Mouse (Mus musculus) forebrain, embryonic 13.5 days (tissue): ENCODE results near the gene Fau. TPM values are rescaled to one million over a fixed set of nuclear protein-coding genes. Genes with fewer than 3 reads are reported as not detected.

Experiments used
- ATAC-seq: fragments of 200-750 bp; cut with Nextera tagmentation; 2 replicates; pipeline ENCODE4 v1.8.0; 2017
- H3K27ac ChIP-seq: fragments of 300-500 bp; sonication (generic); 2 replicates; pipeline ENCODE4 v1.5.1; 2015; ENCODE audit warnings: inconsistent platforms, mild to moderate bottlenecking, moderate library complexity
- H3K27me3 ChIP-seq: fragments of 300-500 bp; sonication (generic); 2 replicates; pipeline ENCODE4 v1.6.1; 2015; ENCODE audit warnings: mild to moderate bottlenecking, inconsistent platforms
- H3K36me3 ChIP-seq: fragments of 300-500 bp; sonication (generic); 2 replicates; pipeline ENCODE4 v1.6.1; 2015; ENCODE audit warnings: mild to moderate bottlenecking, inconsistent platforms; ENCODE audit not compliant: poor library complexity, severe bottlenecking
- H3K4me1 ChIP-seq: fragments of 300-500 bp; sonication (generic); 2 replicates; pipeline ENCODE4 v1.6.1; 2015; ENCODE audit warnings: inconsistent platforms
- H3K4me2 ChIP-seq: fragments of 300-500 bp; sonication (generic); 2 replicates; pipeline ENCODE4 v1.6.1; 2015; ENCODE audit warnings: inconsistent platforms, mild to moderate bottlenecking, moderate library complexity
- H3K4me3 ChIP-seq: fragments of 300-500 bp; sonication (generic); 2 replicates; pipeline ENCODE4 v1.5.1; 2015; ENCODE audit warnings: mild to moderate bottlenecking, inconsistent platforms
- H3K9ac ChIP-seq: fragments of 300-500 bp; sonication (generic); 2 replicates; pipeline ENCODE4 v1.6.1; 2015; ENCODE audit warnings: mild to moderate bottlenecking, inconsistent platforms
- H3K9me3 ChIP-seq: fragments of 300-500 bp; sonication (generic); replicated peaks from 2 replicates; pipeline ENCODE4 v1.6.1; 2016; ENCODE audit warnings: inconsistent platforms
- WGBS: fragments of 180-500 bp; shearing (Covaris S2); methylation state at CpG from one replicate; pipeline ENCODE4 v1.1.7; 2015; 5-methylcytosine and 5-hydroxymethylcytosine counted together
- microRNA-seq: library from miRNA; unstranded; fragments of <30 nt; microRNA quantifications from one replicate; pipeline ENCODE4, GENCODE M21; 2016
- polyA plus RNA-seq: library from polyadenylated mRNA; unstranded; fragments of >200 nt; fragmentation: Nextera tagmentation; extraction: Ambion mirVana; gene quantifications from 2 replicates; pipeline ENCODE4 v1.2.1, GENCODE M21; 2015

Fau gene
- polyA plus RNA-seq, 1 experiment from 2014 or later: 758 TPM

DNA sequence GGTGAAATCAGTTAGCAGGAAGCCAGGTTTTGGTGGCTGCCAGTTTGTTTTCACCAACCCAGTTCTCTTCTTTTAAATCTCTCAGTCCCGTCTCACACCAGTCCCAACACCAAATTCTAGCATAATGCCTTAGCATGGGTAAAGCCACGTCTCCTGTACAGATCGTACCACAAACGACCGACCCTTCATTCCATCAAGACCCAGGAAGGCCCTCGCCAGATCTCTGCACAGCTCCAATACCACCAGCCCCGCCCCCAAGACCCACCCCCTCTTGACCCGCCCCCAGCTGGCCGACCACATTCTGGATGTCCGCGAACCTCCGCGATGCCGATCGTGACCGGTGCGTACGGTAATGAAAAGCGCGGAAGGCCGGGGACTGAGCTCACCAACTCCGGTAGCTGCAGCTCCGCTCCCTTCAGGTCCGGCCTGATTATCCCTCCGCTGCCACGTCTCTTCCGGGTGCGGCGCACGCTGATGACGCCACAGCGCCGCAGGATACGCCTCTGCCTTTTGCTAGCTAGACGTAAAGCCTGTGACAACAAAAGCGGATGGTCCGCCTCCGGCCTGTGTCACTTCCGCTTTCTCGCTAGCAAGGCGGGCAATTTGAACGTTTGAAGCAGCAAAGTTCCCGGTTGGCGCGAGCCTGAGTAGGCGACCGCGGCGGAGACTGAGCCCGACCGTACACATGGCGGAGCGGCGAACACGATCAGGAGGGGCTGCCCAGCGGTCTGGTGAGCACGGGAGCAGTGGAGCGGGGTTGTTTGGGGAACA lies 27.0 kb downstream of the Fau start, which contains the start of the genes Zfpl1 and Cdca5:
Gene Zfpl1 (minus strand): TSS at position 479 of the 771 bp plus-strand sequence.
Gene Cdca5 (plus strand): TSS at position 506 of the 771 bp plus-strand sequence.
- peak within 1 kb of the TSS; percentile 57; the same call in 1 of the 2 replicates for H3K27ac ChIP-seq
- H3K27me3 ChIP-seq: no peaks in the 10 kb centered on the region
- H3K9ac ChIP-seq: peak within 1 kb of the TSS; percentile 74
- peaks cover 28% of the 10 kb centered on the region for H3K4me1 ChIP-seq
- H3K36me3 ChIP-seq: peaks cover 49% of the 10 kb centered on the region
- H3K9me3 ChIP-seq: no peaks in the 10 kb centered on the region
- H3K4me2 ChIP-seq: peak within 1 kb of the TSS; percentile 90
- ATAC-seq: peak; percentile 94
- H3K4me3 ChIP-seq: peak within 1 kb of the TSS; percentile 66
- under 1% methylated on average over 58 of the region's 58 CpGs for WGBS

DNA sequence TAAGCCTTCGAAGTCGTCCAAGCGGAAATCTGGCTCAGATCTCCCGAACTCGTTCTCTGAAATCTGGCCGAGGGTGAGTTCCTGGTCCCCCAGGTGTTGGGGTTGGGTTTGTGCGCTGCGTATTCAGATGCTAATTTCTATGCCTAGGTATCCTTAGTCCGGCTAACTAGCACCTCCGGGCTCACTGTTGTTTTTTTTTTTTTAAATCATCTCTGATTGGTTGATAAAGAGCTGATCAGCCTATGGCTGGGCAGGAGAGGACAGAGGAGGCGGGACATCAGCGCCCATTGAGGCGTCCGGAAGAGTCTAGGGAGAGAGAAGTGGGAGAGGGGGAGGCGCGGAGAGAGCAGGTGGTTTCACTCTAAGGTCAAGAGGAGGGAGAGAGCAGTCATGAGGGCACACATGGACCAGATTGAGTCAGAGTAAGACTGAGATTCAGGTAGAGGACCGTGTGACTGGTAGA lies 27.8 kb downstream of the Fau start:
- under 1% methylated on average over 17 of the region's 17 CpGs for WGBS
- Histone ChIP-seq H3K9me3 (no peaks in the 10 kb centered on the region), H3K9ac (peak overlapping the region; percentile 63), H3K36me3 (peaks cover 49% of the 10 kb centered on the region), H3K27me3 (no peaks in the 10 kb centered on the region), H3K27ac (peak overlapping the region; percentile 57; the same call in 1 of the 2 replicates), H3K4me3 (peak overlapping the region; percentile 66), H3K4me2 (peak overlapping the region; percentile 90), H3K4me1 (peaks cover 28% of the 10 kb centered on the region)
- ATAC-seq: peak; percentile 74

DNA sequence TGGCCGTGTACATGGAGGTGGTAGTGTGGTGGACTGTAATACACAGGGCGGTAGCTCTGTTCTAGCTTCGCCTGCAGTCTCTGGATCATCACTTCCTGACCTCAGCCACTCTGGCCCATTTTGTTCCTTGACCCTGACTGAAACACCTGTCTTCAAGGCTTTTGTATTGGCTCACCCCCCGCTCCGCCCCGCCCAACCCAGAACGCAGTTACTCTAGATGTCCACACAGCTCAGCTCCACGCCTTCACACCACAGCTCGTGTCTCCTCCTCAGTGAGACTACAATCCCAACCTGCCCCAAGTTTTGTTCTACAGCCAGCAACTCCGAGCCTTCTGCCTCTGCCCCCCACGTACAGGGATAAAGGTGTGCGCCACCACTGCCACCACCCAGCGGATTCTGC lies 31.2 kb downstream of the Fau start:
- Histone ChIP-seq H3K27ac (no peak overlapping the region), H3K4me3 (no peak overlapping the region), H3K4me1 (peaks cover 21% of the 10 kb centered on the region), H3K27me3 (no peaks in the 10 kb centered on the region), H3K4me2 (no peak overlapping the region), H3K9ac (no peak overlapping the region), H3K36me3 (peaks cover 54% of the 10 kb centered on the region), H3K9me3 (no peaks in the 10 kb centered on the region)
- WGBS: 95% methylated on average over 13 of the region's 13 CpGs
- no peak for ATAC-seq

DNA sequence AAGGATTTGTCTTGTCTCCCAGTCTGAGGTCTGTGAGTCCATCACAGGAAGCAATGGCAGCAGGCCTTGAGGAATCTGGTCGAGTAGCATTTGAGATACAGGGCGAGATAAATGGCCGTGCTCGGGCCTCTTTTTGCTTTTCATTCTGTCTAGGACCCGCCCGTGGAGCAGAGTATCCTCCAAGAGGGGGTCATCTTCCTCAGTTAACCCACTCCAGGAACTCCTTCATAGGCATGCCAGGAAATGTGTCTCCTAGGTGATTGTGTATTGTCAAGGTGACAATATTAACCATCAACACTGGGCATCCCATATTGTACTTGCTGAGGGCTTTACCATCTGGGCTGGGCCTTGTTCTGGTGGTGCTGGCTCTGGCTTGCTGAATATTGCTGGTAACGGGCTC lies 36.5 kb downstream of the Fau start, which contains the start of gene AC131692.1:
Gene AC131692.1 (plus strand): TSS at position 301 of the 400 bp plus-strand sequence.
- peaks cover 64% of the 10 kb centered on the region for H3K36me3 ChIP-seq
- WGBS: 93% methylated on average over 7 of the region's 7 CpGs

DNA sequence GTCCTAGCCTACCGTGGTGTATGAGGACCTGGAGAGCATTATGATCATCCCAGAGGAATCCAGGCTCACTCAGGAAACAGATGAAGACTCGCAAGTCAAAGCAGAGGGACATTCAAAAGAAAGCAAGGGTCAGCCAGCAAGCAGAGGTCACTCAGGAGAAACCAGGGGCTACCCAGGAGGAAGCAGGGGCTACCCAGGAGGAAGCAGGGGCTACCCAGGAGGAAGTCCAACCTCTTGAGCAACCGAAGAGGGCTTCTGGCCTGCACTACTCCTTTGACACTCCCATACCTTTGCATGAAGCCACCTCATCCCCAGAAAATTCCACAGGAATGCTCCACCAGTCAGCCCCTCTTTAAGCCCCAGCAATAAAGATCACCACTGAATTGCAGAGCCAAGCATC lies 40.2 kb downstream of the Fau start:
- WGBS: 94% methylated on average over 3 of the region's 3 CpGs
- Histone ChIP-seq H3K4me1 (no peaks in the 10 kb centered on the region), H3K27me3 (no peaks in the 10 kb centered on the region), H3K36me3 (peaks cover 32% of the 10 kb centered on the region), H3K9me3 (no peaks in the 10 kb centered on the region), H3K9ac (no peak overlapping the region), H3K27ac (no peak overlapping the region), H3K4me2 (no peak overlapping the region), H3K4me3 (no peak overlapping the region)
- no peak for ATAC-seq

More for the DNA sequence above, 36.5 kb downstream of the Fau start, which contains the start of gene AC131692.1:
- no peak within 1 kb of the TSS for H3K9ac ChIP-seq
- no peak within 1 kb of the TSS for H3K27ac ChIP-seq
- no peak for ATAC-seq
- H3K27me3 ChIP-seq: no peaks in the 10 kb centered on the region
- no peaks in the 10 kb centered on the region for H3K4me1 ChIP-seq
- H3K4me3 ChIP-seq: no peak within 1 kb of the TSS
- H3K4me2 ChIP-seq: no peak within 1 kb of the TSS
- no peaks in the 10 kb centered on the region for H3K9me3 ChIP-seq

DNA sequence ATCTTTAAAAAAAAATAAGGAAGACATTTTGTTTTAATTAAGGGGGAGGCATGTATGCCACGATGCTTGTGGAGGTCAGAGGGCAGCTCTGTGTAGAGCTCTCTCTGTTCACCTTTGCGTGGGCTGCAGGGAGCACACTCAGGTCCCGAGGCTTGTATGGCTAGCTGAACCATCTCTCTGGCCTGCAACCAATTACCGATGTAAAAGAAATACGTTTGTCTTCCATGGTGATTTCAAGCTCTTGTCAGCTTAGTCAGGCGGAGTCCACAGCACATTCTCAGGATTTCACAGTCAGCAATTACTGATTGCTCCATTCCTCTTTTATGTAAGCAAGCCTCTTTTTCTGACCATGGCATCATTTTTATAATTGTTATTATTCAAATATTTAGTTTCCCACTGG lies 43.5 kb downstream of the Fau start:
- 85% methylated on average over 6 of the region's 6 CpGs for WGBS
- H3K4me1 ChIP-seq: no peaks in the 10 kb centered on the region

DNA sequence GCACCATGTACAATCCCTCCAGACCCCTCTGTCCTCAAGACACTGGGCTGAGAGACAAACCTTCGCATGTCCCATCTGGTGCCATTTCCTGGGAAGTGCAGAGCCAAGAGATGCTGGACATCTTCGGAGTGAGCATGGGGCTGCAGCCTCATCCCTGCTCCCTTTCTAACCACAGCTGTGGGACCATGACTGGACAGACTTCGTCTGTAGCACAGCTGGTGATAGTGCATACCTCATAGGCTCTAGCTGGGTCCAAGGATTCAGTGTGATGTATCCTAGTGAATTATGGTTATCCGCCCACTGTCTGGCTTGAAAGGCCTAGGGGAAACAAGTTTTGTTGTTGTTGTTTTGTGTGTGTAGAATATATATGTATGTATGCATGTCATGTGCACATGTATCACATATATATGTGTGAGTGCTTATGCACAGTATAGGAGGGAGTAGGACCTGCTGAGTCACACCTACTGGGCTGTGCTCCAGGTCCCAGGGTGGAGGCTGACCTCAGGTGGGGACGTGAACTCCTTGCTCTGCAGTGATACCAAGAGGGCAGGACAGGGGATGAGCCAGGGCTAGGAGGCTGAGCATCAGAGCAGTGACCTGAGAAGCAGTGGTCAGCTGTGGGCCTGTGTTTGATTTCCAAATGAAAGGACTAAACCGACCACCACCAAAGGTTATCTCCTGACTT lies 44.7 kb downstream of the Fau start:
- WGBS: 85% methylated on average over 6 of the region's 6 CpGs

More for the DNA sequence above, 43.5 kb downstream of the Fau start:
- Histone ChIP-seq H3K9ac (no peak overlapping the region), H3K4me2 (no peak overlapping the region), H3K4me3 (no peak overlapping the region), H3K36me3 (peaks cover 7% of the 10 kb centered on the region), H3K9me3 (no peaks in the 10 kb centered on the region), H3K27ac (no peak overlapping the region), H3K27me3 (no peaks in the 10 kb centered on the region)
- no peak for ATAC-seq

DNA sequence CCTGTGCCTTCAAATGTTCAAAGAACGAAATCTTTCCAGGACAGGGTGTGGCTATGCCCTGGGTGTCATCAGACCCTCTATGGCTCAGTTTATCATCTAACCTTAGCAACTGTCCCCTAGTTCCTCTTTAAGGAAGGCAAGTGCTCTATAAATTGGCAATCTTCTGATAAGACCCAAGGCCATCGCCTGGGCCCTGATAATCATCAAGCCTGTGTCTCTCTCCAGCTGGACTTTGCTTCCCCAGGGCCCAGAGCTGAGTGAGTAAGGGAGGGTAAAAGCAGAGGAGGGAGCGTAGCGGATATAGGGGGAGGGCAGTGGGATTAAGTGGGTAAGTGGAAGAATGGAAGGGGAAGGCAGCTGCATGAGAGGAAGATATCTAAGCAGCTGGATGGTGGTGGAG lies 46.8 kb downstream of the Fau start:
- Histone ChIP-seq H3K4me3 (no peak overlapping the region), H3K4me2 (no peak overlapping the region), H3K4me1 (no peaks in the 10 kb centered on the region), H3K27ac (no peak overlapping the region), H3K36me3 (peaks cover 5% of the 10 kb centered on the region; the same call in 1 of the 2 replicates), H3K9ac (peak overlapping the region; percentile 13; the same call in 1 of the 2 replicates), H3K9me3 (no peaks in the 10 kb centered on the region), H3K27me3 (no peaks in the 10 kb centered on the region)
- WGBS: 86% methylated on average over 4 of the region's 4 CpGs
- no peak for ATAC-seq

More for the DNA sequence above, 44.7 kb downstream of the Fau start:
- Histone ChIP-seq H3K4me1 (no peaks in the 10 kb centered on the region), H3K9me3 (no peaks in the 10 kb centered on the region), H3K36me3 (peaks cover 12% of the 10 kb centered on the region), H3K9ac (peak overlapping the region; percentile 21; the same call in 1 of the 2 replicates), H3K4me2 (no peak overlapping the region), H3K27me3 (no peaks in the 10 kb centered on the region), H3K27ac (no peak overlapping the region), H3K4me3 (no peak overlapping the region)
- no peak for ATAC-seq

DNA sequence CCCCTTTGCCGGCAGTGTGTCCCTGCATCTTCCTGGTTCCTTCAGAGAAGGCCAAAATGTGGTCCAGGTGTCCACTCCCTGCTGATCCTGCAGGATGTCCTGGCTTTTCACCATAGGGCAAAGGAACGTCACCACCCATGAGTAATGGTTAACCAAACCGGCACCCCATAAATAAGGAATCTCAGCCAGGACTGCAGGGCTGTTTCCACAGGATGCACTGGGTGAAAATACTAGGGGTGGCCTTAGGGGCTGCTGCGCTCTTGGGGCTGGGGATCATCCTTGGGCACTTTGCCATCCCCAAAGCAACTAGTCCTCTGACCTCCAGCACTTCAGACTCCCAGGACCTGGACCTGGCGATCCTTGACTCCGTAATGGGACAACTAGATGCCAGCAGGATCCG lies 47.9 kb downstream of the Fau start, which contains the start of gene Naaladl1:
Gene Naaladl1 (plus strand): TSS at position 197 of the 400 bp plus-strand sequence.
- Histone ChIP-seq H3K4me1 (no peaks in the 10 kb centered on the region), H3K27ac (no peak within 1 kb of the TSS), H3K4me3 (no peak within 1 kb of the TSS), H3K27me3 (no peaks in the 10 kb centered on the region), H3K4me2 (no peak within 1 kb of the TSS), H3K36me3 (peaks cover 5% of the 10 kb centered on the region; the same call in 1 of the 2 replicates), H3K9ac (peak within 1 kb of the TSS; percentile 13; the same call in 1 of the 2 replicates), H3K9me3 (no peaks in the 10 kb centered on the region)
- WGBS: 92% methylated on average over 7 of the region's 7 CpGs
- no peak for ATAC-seq

Small RNAs within 50 kb of the gene (microRNA-seq; reads per million reads assigned to microRNA genes)
- gene Mir6988: 1.1 reads per million

Other genes with a start within 250 kb of the Fau start
- gene Frmd8, start 182.6 kb upstream of the Fau start, polyA plus RNA-seq: 21.7 and 26.2 TPM in 2 replicates
- gene Slc25a45, start 180.0 kb upstream of the Fau start, polyA plus RNA-seq: 1.2 and 1.4 TPM in 2 replicates
- gene Tigd3, start 163.7 kb upstream of the Fau start, polyA plus RNA-seq: 13.1 and 15.5 TPM in 2 replicates
- gene Dpf2, start 144.8 kb upstream of the Fau start, polyA plus RNA-seq: 147 and 169 TPM in 2 replicates
- gene Cdc42ep2, start 133.0 kb upstream of the Fau start, polyA plus RNA-seq: 4.2 and 4.6 TPM in 2 replicates
- 52.6 and 55.9 TPM in 2 replicates for gene Pola2, start 93.6 kb upstream of the Fau start, polyA plus RNA-seq
- not detected in 2 replicates for gene Slc22a20, start 71.7 kb upstream of the Fau start, polyA plus RNA-seq
- gene Capn1, start 41.9 kb upstream of the Fau start, polyA plus RNA-seq: 1.0 and 1.1 TPM in 2 replicates
- 23.8 and 26.0 TPM in 2 replicates for gene Syvn1, start 11.3 kb upstream of the Fau start, polyA plus RNA-seq
- 75.6 and 80.7 TPM in 2 replicates for gene Mrpl49, start 59 bp upstream of the Fau start, polyA plus RNA-seq
- 31.1 and 33.7 TPM in 2 replicates for gene Znhit2, start 3.3 kb downstream of the Fau start, polyA plus RNA-seq
- 28.3 and 30.3 TPM in 2 replicates for gene Tm7sf2, start 10.5 kb downstream of the Fau start, polyA plus RNA-seq
- 70.7 and 85.7 TPM in 2 replicates for gene Vps51, start 19.4 kb downstream of the Fau start, polyA plus RNA-seq
- gene Tmem262, start 22.2 kb downstream of the Fau start, polyA plus RNA-seq: not detected in 2 replicates
- 1.9 and 3.1 TPM in 2 replicates for gene Gm28374, start 24.4 kb downstream of the Fau start, polyA plus RNA-seq
- gene Zfpl1, start 27.1 kb downstream of the Fau start, polyA plus RNA-seq: 71.7 and 76.6 TPM in 2 replicates
- gene Cdca5, start 27.1 kb downstream of the Fau start, polyA plus RNA-seq: 44.6 and 45.8 TPM in 2 replicates
- 0.36 and 0.63 TPM in 2 replicates for gene AC131692.1, start 36.6 kb downstream of the Fau start, polyA plus RNA-seq
- gene Naaladl1, start 47.9 kb downstream of the Fau start, polyA plus RNA-seq: 0.43 and 0.87 TPM in 2 replicates
- gene Sac3d1, start 60.8 kb downstream of the Fau start, polyA plus RNA-seq: 45.4 and 46.4 TPM in 2 replicates
- 32.5 and 35.0 TPM in 2 replicates for gene Snx15, start 70.5 kb downstream of the Fau start, polyA plus RNA-seq
- gene Batf2, start 83.1 kb downstream of the Fau start, polyA plus RNA-seq: not detected in 2 replicates
- 86.1 and 87.1 TPM in 2 replicates for gene Arl2, start 83.7 kb downstream of the Fau start, polyA plus RNA-seq
- gene Majin, start 126.5 kb downstream of the Fau start, polyA plus RNA-seq: not detected in 2 replicates
- gene Gpha2, start 168.5 kb downstream of the Fau start, polyA plus RNA-seq: 0.31 TPM in 1 of 2 replicates, not detected in the other
- 53.7 and 58.8 TPM in 2 replicates for gene Ppp2r5b, start 178.0 kb downstream of the Fau start, polyA plus RNA-seq
- gene Atg2a, start 183.8 kb downstream of the Fau start, polyA plus RNA-seq: 8.9 and 9.7 TPM in 2 replicates
- gene Ehd1, start 218.9 kb downstream of the Fau start, polyA plus RNA-seq: 74.3 and 75.6 TPM in 2 replicates
- 0.22 and 0.39 TPM in 2 replicates for gene Cdc42bpg, start 248.6 kb downstream of the Fau start, polyA plus RNA-seq